Mouse (Mus musculus): ENCODE data around the gene Arhgap9.
"Not testable (repeated sequence)": the region's sequence is repeated elsewhere in the genome, so short reads cannot be mapped to it uniquely, and the experiment has no call there.

The Arhgap9 gene

GRCm38 (mm10) chr10:127291881-127292638, 29.7 kb upstream of the Arhgap9 start:
- DNase-seq (ENCODE audit: low spot score) = no peak

- DNase-seq (ENCODE audit: low spot score) = no peak
Observed at GRCm38 (mm10) chr10:127292987-127293538, 28.7 kb upstream of the Arhgap9 start.

GRCm38 (mm10) chr10:127293590-127294113, 28.1 kb upstream of the Arhgap9 start:
- no peak for DNase-seq (ENCODE audit: low spot score)

GRCm38 (mm10) chr10:127294895-127295510, 26.8 kb upstream of the Arhgap9 start:
- no peak for DNase-seq (ENCODE audit: low spot score)

GRCm38 (mm10) chr10:127295986-127296794, 25.6 kb upstream of the Arhgap9 start:
- DNase-seq (ENCODE audit: low spot score) = no peak

GRCm38 (mm10) chr10:127297015-127297871, 24.5 kb upstream of the Arhgap9 start:
- no peak for DNase-seq (ENCODE audit: low spot score)

- no peak for DNase-seq (ENCODE audit: low spot score)
Observed at GRCm38 (mm10) chr10:127300361-127300760, 21.4 kb upstream of the Arhgap9 start.

GRCm38 (mm10) chr10:127303136-127303535, 18.6 kb upstream of the Arhgap9 start:
- DNase-seq (ENCODE audit: low spot score) = no peak

- not testable (repeated sequence) for DNase-seq (ENCODE audit: low spot score)
Observed at GRCm38 (mm10) chr10:127309167-127309566, 12.6 kb upstream of the Arhgap9 start.

GRCm38 (mm10) chr10:127310523-127311475, 11.0 kb upstream of the Arhgap9 start:
- no peak for DNase-seq (ENCODE audit: low spot score)

GRCm38 (mm10) chr10:127311476-127312355, 10.0 kb upstream of the Arhgap9 start, which contains the start of gene Mars:
Gene Mars, minus strand, starts transcription at chr10:127311786.
- DNase-seq (ENCODE audit: low spot score) = peak; percentile 87

- peak; percentile 74 for DNase-seq (ENCODE audit: low spot score)
Observed at GRCm38 (mm10) chr10:127312356-127312676, 9.4 kb upstream of the Arhgap9 start.

- no peak for DNase-seq (ENCODE audit: low spot score)
Observed at GRCm38 (mm10) chr10:127312858-127313257, 8.9 kb upstream of the Arhgap9 start.

- DNase-seq (ENCODE audit: low spot score) = not testable (repeated sequence)
Observed at GRCm38 (mm10) chr10:127313516-127313915, 8.2 kb upstream of the Arhgap9 start.

GRCm38 (mm10) chr10:127314950-127315349, 6.8 kb upstream of the Arhgap9 start:
- not testable (repeated sequence) for DNase-seq (ENCODE audit: low spot score)

GRCm38 (mm10) chr10:127317277-127317676, 4.5 kb upstream of the Arhgap9 start:
- DNase-seq (ENCODE audit: low spot score) = no peak

GRCm38 (mm10) chr10:127318009-127318408, 3.8 kb upstream of the Arhgap9 start:
- no peak for DNase-seq (ENCODE audit: low spot score)

- DNase-seq (ENCODE audit: low spot score) = no peak
Observed at GRCm38 (mm10) chr10:127319969-127320368, 1.8 kb upstream of the Arhgap9 start.

GRCm38 (mm10) chr10:127322178-127322577, 414 bp downstream of the Arhgap9 start:
- no peak for DNase-seq (ENCODE audit: low spot score)
